Mouse (Mus musculus) G1E (cell line): Measurements from ENCODE around the gene Ascc1. TPM values are rescaled to one million over a fixed set of nuclear protein-coding genes. Genes with fewer than 3 reads are reported as not detected.

Source experiments
- ATAC-seq: 2 replicates; pipeline ENCODE4 v1.8.0; 2016; ENCODE audit warnings: mild to moderate bottlenecking; ENCODE audit not compliant: insufficient number of reproducible peaks, poor library complexity, low FRiP score, severe bottlenecking; ENCODE audit errors: extremely low read depth
- DNase-seq: peaks from one replicate; pipeline ENCODE4 v3.0.0; 2012; ENCODE audit warnings: low spot score
- H3K27me3 ChIP-seq: 2 replicates; pipeline ENCODE4 v1.6.1; 2012; ENCODE audit warnings: mild to moderate bottlenecking, low read length, inconsistent platforms; ENCODE audit not compliant: insufficient read depth
- H3K36me3 ChIP-seq: replicated peaks from 2 replicates; pipeline ENCODE3; 2012; ENCODE audit warnings: mild to moderate bottlenecking, inconsistent platforms
- H3K4me1 ChIP-seq: 2 replicates; pipeline ENCODE4 v1.6.1; 2012; ENCODE audit warnings: low read depth, low read length, inconsistent platforms, mixed read lengths; ENCODE audit not compliant: insufficient read depth
- H3K4me3 ChIP-seq: 2 replicates; pipeline ENCODE4 v1.5.1; 2012; ENCODE audit warnings: low read depth, mild to moderate bottlenecking, inconsistent platforms, low read length, moderate library complexity, mixed read lengths
- H3K9me3 ChIP-seq: replicated peaks from 2 replicates; pipeline ENCODE4 v1.6.1; 2012; ENCODE audit warnings: inconsistent platforms
- CTCF ChIP-seq: IDR thresholded peaks from 2 replicates; pipeline ENCODE4 v1.5.1; 2012; ENCODE audit warnings: low read depth, low read length, inconsistent platforms, mixed read lengths
- GATA1 ChIP-seq: IDR thresholded peaks from 2 replicates; pipeline ENCODE4 v1.6.1; 2012; ENCODE audit warnings: borderline replicate concordance, low read length, inconsistent platforms, mixed read lengths
- GATA2 ChIP-seq: IDR thresholded peaks from 2 replicates; pipeline ENCODE4 v1.6.1; 2012; ENCODE audit warnings: low read depth, low read length, inconsistent platforms, borderline replicate concordance
- POLR2AphosphoS5 ChIP-seq: IDR thresholded peaks from 2 replicates; pipeline ENCODE4 v1.6.1; 2012; ENCODE audit warnings: low read depth, low read length, inconsistent platforms; ENCODE audit not compliant: insufficient replicate concordance
- TAL1 ChIP-seq: conservative IDR thresholded peaks from 2 replicates; pipeline ENCODE4 v1.6.1; 2012; ENCODE audit warnings: low read depth, low read length, inconsistent platforms, mixed read lengths
- polyA plus RNA-seq: library from polyadenylated mRNA; stranded (reverse); fragments of >175 nt; gene quantifications from 2 replicates; pipeline ENCODE4 v1.2.3, GENCODE M21; 2012
- total RNA-seq, 2 experiments: library from RNA; stranded (forward) in 1 of 2; stranded (reverse) in 1 of 2; fragments of 200-1000 nt in 1 of 2; fragments of >200 nt in 1 of 2; fragmentation: Nextera tagmentation in 1 of 2; gene quantifications; 2 replicates each; pipeline ENCODE4 v1.2.3; 2014 to 2017

Gene Ascc1
- total and polyA plus RNA-seq, 3 experiments = 19.3 to 22.6 (median 19.7) TPM

- no peak for TF ChIP-seq TAL1
- no peak for TF ChIP-seq POLR2AphosphoS5
- no peak for TF ChIP-seq CTCF
- TF ChIP-seq GATA1 = no peak
- TF ChIP-seq GATA2 = no peak
- H3K4me1 ChIP-seq = peaks cover 9% of the 10 kb centered on the region
- no peaks in the 10 kb centered on the region for H3K27me3 ChIP-seq
- H3K9me3 ChIP-seq = no peaks in the 10 kb centered on the region
- no peak overlapping the region for H3K4me3 ChIP-seq
- H3K36me3 ChIP-seq = peaks cover 28% of the 10 kb centered on the region
- no peak for DNase-seq
- no peak for ATAC-seq
Measured at GRCm38 (mm10) chr10:59980815-59981244, 21.8 kb upstream of the Ascc1 start.

GRCm38 (mm10) chr10:59981336-59981735 is 21.3 kb upstream of the Ascc1 start:
- no peak for DNase-seq
- Histone ChIP-seq H3K27me3 (no peaks in the 10 kb centered on the region), H3K4me1 (peaks cover 9% of the 10 kb centered on the region), H3K9me3 (no peaks in the 10 kb centered on the region), H3K36me3 (peaks cover 33% of the 10 kb centered on the region), H3K4me3 (no peak overlapping the region)
- no peak for TF ChIP-seq POLR2AphosphoS5
- no peak for TF ChIP-seq GATA1
- TF ChIP-seq TAL1 = no peak
- no peak for TF ChIP-seq GATA2
- TF ChIP-seq CTCF = no peak
- no peak for ATAC-seq

GRCm38 (mm10) chr10:59981792-59982191 is 20.8 kb upstream of the Ascc1 start:
- ATAC-seq (no peak), DNase-seq (no peak)
- Histone ChIP-seq H3K4me1 (peaks cover 9% of the 10 kb centered on the region), H3K27me3 (no peaks in the 10 kb centered on the region), H3K4me3 (no peak overlapping the region), H3K36me3 (peaks cover 36% of the 10 kb centered on the region), H3K9me3 (no peaks in the 10 kb centered on the region)
- TF ChIP-seq CTCF (no peak), TAL1 (no peak), GATA1 (no peak), POLR2AphosphoS5 (no peak), GATA2 (no peak)

- H3K27me3 ChIP-seq = no peaks in the 10 kb centered on the region
- DNase-seq (no peak), ATAC-seq (no peak)
- H3K4me3 ChIP-seq = no peak overlapping the region
- H3K4me1 ChIP-seq = peaks cover 9% of the 10 kb centered on the region
- no peaks in the 10 kb centered on the region for H3K9me3 ChIP-seq
- TF ChIP-seq GATA1 = no peak
- TF ChIP-seq POLR2AphosphoS5 = no peak
- TF ChIP-seq GATA2 = no peak
- TF ChIP-seq TAL1 = no peak
- no peak for TF ChIP-seq CTCF
- peaks cover 42% of the 10 kb centered on the region for H3K36me3 ChIP-seq
Measured at GRCm38 (mm10) chr10:59982379-59982873, 20.2 kb upstream of the Ascc1 start.

DNA sequence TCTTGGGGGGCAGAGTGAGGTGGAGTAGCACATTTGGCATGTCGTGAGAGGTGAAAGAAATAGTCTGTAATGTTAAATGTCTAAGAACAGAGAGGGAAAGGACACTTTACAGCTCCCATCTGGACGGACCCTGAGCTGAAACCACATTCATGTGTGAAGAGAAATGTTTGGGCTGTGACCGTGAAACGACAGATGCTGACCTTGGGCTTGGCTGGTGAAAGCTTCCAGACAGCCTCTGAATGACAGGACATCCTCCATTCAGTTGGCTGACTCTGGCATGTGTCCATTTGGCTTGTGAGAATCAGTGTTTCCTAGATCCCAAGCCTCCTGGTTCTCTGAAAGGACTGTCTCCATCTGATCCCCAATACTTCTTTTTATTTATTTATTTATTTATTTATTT is 14.6 kb upstream of the Ascc1 start:
- no peaks in the 10 kb centered on the region for H3K9me3 ChIP-seq
- peaks cover 87% of the 10 kb centered on the region for H3K36me3 ChIP-seq
- DNase-seq (no peak), ATAC-seq (no peak)
- no peaks in the 10 kb centered on the region for H3K27me3 ChIP-seq
- TF ChIP-seq GATA2 (no peak), CTCF (no peak), TAL1 (no peak), GATA1 (no peak), POLR2AphosphoS5 (no peak)
- no peak overlapping the region for H3K4me3 ChIP-seq
- H3K4me1 ChIP-seq = 0 out of 2 replicates have a peak, but pooled peaks cover 3% of the 10 kb centered on the region

DNA sequence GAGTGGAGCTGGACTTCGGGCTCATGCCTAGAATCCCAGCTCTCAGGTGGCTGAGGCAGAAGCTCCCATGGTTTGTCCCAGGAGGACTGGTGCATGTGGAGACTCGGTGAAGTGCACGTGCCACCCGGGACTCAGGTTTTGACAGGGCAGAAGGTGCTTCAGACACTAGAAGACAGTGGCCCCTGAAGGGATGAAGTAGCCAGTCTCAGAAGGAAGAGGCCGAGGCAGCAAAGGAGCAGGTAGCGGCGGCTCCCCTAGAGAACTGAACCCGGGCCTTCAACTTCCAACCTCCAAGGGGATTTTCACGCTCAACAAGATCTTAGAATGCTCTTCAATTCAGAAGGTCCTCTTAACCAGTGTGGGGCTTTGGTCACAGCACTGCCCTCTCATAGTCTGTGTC is 12.2 kb upstream of the Ascc1 start:
- DNase-seq (no peak), ATAC-seq (no peak)
- no peak overlapping the region for H3K4me3 ChIP-seq
- H3K27me3 ChIP-seq = no peaks in the 10 kb centered on the region
- H3K9me3 ChIP-seq = no peaks in the 10 kb centered on the region
- H3K36me3 ChIP-seq = peaks cover 88% of the 10 kb centered on the region
- TF ChIP-seq CTCF (no peak), GATA1 (no peak), POLR2AphosphoS5 (no peak), TAL1 (no peak), GATA2 (no peak)
- H3K4me1 ChIP-seq = 0 out of 2 replicates have a peak, but pooled peaks cover 3% of the 10 kb centered on the region
